Mouse (Mus musculus): ENCODE measurements around the gene Dnase1l3. TPM values are rescaled to one million over a fixed set of nuclear protein-coding genes. Genes with fewer than 3 reads are reported as not detected.

Dnase1l3 gene
- total RNA-seq (2023): 10 to 100 TPM; 24.5 to 30.4 TPM

DNA sequence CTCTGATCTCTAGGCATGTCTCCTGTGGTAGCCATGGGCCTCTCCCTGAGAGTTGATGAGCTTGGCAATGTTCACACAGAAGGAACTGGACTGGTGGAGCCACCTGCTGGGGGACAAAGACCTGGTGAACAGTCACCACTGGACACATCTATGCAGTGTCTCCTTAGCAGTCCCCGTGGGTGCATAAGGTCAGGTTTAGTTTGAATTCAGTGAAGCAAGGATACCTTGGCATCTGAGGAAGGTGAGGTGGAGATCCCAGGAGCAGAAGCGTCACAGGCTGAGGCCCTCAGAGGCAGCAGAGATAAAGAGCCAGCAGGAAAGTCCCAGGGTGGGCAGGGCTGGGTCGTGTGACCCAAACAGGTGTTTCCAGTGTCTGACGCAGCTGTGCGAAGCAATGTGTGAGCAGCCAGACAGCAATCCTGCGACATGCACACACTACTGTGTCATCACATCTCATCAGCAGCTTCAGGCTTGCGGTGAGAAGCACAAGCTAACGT lies at the start of gene Dnase1l3:
Gene Dnase1l3 (minus strand): TSS at position 303 of the 497 bp plus-strand sequence.

DNA sequence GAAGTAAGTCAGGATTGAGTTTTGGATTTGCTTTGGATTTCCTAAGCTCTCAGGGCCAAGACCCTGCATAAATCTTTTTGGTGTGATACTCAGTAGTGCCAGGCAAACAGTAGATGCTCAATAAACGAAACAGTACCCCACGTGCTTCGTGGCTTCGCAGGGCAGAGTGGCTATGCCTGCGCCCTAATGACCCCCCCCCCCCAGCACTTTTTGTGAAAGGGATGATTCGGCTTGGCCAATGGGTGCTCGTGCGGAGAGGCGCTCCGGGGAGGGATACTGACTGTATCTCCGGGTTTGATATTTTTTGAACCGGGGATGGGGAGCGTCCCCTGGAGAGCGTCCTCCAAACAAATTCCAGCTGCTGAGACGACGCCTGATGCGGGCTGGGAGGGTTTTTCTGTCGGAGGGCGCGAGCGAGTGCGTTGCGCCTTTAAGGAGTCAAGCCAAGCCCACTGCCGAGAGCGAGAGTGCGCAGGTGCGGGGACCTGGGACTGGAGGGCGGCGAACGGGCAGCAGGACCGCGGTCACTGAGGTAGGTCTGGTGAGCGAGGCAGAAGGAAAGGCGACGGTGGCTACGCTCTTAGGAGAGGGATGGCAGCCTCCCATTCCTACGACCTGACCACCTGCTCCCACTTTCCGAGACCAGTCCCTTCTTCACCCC lies 8.2 kb upstream of the Dnase1l3 start, which contains the start of gene Abhd6:
Gene Abhd6 (plus strand): TSS at position 471 of the 661 bp plus-strand sequence.

DNA sequence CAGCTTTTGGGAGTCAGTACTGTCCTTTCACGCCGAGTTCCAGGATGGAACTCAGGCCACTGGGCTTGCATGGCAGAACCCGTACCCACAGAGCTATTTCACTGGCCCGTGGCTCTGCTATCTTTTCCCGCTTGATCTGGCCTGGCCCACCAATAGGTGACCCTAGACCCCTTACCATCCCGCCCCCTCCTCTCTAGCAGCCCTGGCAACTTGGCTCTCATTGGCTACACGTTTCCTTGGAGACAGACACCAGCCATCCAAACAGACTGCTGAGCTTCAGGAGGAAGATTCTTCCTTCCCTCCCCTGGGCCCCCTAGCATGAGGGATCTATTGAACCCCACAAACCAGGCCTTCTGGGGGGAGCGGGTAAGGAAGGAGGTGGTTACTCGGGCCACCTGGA lies 37.3 kb downstream of the Dnase1l3 start, which contains the start of gene Gm45521:
Gene Gm45521 (plus strand): TSS at position 240 of the 400 bp plus-strand sequence.

Other genes starting within 250 kb of the Dnase1l3 start
- gene Gm26661, start 203.0 kb downstream of the Dnase1l3 start, total RNA-seq (2023): not detected
- 10 to 100 TPM; 22.0 to 22.7 TPM for gene Flnb, start 176.6 kb downstream of the Dnase1l3 start, total RNA-seq (2023)
- not detected for gene Gm45521, start 37.3 kb downstream of the Dnase1l3 start, total RNA-seq (2023)
- 1 to 10 TPM; 2.2 to 2.5 TPM for gene Abhd6, start 8.3 kb upstream of the Dnase1l3 start, total RNA-seq (2023)
- 10 to 100 TPM; 12.7 to 12.9 TPM for gene Rpp14, start 85.8 kb upstream of the Dnase1l3 start, total RNA-seq (2023)
- 10 to 100 TPM; 43.4 to 52.1 TPM for gene Pxk, start 103.6 kb upstream of the Dnase1l3 start, total RNA-seq (2023)
- gene Pdhb, start 178.5 kb upstream of the Dnase1l3 start, total RNA-seq (2023): 100 to 1,000 TPM; 130 to 136 TPM
- 10 to 100 TPM; 23.7 to 28.7 TPM for gene Kctd6, start 219.6 kb upstream of the Dnase1l3 start, total RNA-seq (2023)

Measured in monocyte, adult 59 days (primary cell).